Mouse (Mus musculus): ENCODE results near the gene Sept14. TPM values are rescaled to one million over a fixed set of nuclear protein-coding genes. Genes with fewer than 3 reads are reported as not detected.

The Sept14 gene
- polyA plus RNA-seq (2015; fragmentation: Nextera tagmentation; extraction: Ambion mirVana) = not detected in 2 replicates

DNA sequence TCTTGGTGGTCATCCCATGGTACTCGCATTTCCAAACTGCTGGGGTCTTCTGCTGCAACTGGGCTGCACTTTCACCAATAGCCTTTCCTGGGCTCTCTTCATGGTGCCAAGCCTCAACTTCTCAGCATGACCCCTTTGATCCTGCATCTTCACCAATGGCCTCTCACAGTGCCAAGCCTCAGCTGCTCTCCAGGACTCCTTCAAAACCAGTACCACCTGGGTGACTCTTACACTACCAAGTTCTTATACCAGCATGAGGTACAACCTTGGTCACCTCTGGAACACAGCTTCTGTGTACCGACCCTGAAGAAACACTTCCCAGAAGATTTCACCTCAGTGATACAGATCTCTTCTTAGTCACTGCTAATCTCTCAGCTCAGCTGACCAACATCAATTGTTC lies at the start of gene Sept14:
TSS of gene Sept14 (minus strand) at position 101 of the 400 bp plus-strand sequence.
- no peaks in the 10 kb centered on the region for H3K4me1 ChIP-seq (ENCODE audit: control insufficient read depth, insufficient read depth, low read length)
- WGBS = 71% methylated on average over 2 of the region's 2 CpGs
- H3K27ac ChIP-seq (ENCODE audit: low read length) = no peak within 1 kb of the TSS
- no peaks in the 10 kb centered on the region for H3K36me3 ChIP-seq (ENCODE audit: control insufficient read depth, insufficient read depth, low read length)
- H3K27me3 ChIP-seq (ENCODE audit: control insufficient read depth, insufficient read depth, low read depth, low read length) = no peaks in the 10 kb centered on the region
- H3K4me2 ChIP-seq (ENCODE audit: low read length) = no peak within 1 kb of the TSS
- no peak within 1 kb of the TSS for H3K4me3 ChIP-seq (ENCODE audit: low read depth, low read length)
- ATAC-seq = no peak
- no peak within 1 kb of the TSS for H3K9ac ChIP-seq (ENCODE audit: low read depth, low read length)
- H3K9me3 ChIP-seq (replicated peaks; ENCODE audit: control insufficient read depth, low read length, poor library complexity, severe bottlenecking) = no peaks in the 10 kb centered on the region

DNA sequence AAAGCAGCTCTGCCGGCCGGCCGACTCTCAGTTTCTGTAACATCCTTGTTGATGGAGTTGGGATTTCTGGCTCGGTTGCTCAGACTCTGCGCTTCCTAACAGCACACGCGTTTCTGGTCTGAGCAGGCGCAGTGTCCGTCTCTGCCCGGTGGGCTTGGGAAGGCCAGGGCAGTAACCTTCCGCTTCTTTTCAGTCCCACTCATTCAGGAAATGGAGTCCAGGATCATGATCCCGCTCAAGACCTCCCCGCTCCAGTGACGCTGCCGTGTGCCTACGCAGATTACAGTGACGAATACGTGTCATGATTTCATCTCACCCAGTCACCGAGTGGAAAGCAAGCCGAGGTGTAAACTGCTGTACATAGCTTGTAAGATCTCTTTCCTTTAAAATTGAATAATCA lies 48.6 kb upstream of the Sept14 start:
- no peaks in the 10 kb centered on the region for H3K9me3 ChIP-seq (replicated peaks; ENCODE audit: control insufficient read depth, low read length, poor library complexity, severe bottlenecking)
- no peak overlapping the region for H3K4me2 ChIP-seq (ENCODE audit: low read length)
- H3K36me3 ChIP-seq (ENCODE audit: control insufficient read depth, insufficient read depth, low read length) = peaks cover 8% of the 10 kb centered on the region
- H3K9ac ChIP-seq (ENCODE audit: low read depth, low read length) = no peak overlapping the region
- no peak for ATAC-seq
- H3K27ac ChIP-seq (ENCODE audit: low read length) = no peak overlapping the region
- H3K4me3 ChIP-seq (ENCODE audit: low read depth, low read length) = no peak overlapping the region
- H3K27me3 ChIP-seq (ENCODE audit: control insufficient read depth, insufficient read depth, low read depth, low read length) = no peaks in the 10 kb centered on the region
- H3K4me1 ChIP-seq (ENCODE audit: control insufficient read depth, insufficient read depth, low read length) = no peaks in the 10 kb centered on the region
- WGBS = 96% methylated on average over 20 of the region's 20 CpGs

DNA sequence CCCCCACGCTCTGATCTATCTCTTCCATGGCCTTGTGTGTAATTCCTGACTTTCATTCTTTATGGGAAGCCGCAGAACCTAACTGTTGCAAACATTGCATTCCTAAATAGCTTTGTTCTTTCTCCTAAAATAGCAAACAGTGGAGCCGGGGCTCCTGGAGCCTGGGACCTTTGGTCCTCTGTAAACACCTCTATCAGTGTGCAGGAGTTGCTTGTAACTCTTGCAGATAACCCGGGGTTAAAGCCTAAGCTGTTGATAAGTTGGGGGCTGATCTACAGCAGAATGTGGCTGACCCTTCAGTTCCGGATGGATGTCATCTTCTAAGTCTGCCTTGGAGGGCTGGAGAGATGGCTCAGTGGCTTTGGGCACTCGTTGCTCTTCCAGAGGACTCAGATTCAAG lies 35.7 kb upstream of the Sept14 start:
- Histone ChIP-seq H3K27me3 (ENCODE audit: control insufficient read depth, insufficient read depth, low read depth, low read length) (no peaks in the 10 kb centered on the region), H3K9ac (ENCODE audit: low read depth, low read length) (no peak overlapping the region), H3K4me1 (ENCODE audit: control insufficient read depth, insufficient read depth, low read length) (no peaks in the 10 kb centered on the region), H3K36me3 (ENCODE audit: control insufficient read depth, insufficient read depth, low read length) (peaks cover 28% of the 10 kb centered on the region), H3K9me3 (replicated peaks; ENCODE audit: control insufficient read depth, low read length, poor library complexity, severe bottlenecking) (no peaks in the 10 kb centered on the region), H3K4me3 (ENCODE audit: low read depth, low read length) (no peak overlapping the region), H3K4me2 (ENCODE audit: low read length) (no peak overlapping the region), H3K27ac (ENCODE audit: low read length) (no peak overlapping the region)
- WGBS = 81% methylated on average over 6 of the region's 6 CpGs
- ATAC-seq = no peak

DNA sequence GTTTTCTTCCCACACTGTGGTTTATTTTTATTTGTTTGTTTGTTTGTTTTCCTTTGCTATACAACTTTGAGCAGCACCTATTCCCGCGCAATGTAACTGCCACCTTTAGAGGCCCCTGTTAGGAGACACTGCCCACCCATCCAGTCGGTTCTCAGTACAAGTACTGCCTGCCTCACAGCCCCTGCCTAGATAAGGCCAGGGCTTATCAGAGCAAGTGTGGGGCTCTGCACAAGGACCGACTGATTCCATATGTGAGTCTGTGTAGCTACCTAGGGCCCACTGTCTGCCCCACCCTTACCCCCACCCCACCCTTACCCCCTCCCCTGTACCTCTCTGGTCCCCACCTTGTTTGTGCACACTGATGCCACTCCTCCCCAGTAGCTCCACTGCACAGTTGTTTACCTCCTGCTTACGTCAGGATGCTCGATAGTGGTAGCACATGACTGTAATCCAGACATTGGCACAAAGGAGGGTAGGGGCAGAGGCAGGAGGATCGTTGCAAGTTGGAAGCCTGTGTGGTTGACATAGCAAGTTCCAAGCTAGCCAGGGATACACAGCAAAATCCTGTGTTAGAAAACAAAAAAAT lies 34.7 kb upstream of the Sept14 start:
- no peak for ATAC-seq
- no peaks in the 10 kb centered on the region for H3K9me3 ChIP-seq (replicated peaks; ENCODE audit: control insufficient read depth, low read length, poor library complexity, severe bottlenecking)
- 89% methylated on average over 7 of the region's 7 CpGs for WGBS
- no peak overlapping the region for H3K4me2 ChIP-seq (ENCODE audit: low read length)
- H3K4me3 ChIP-seq (ENCODE audit: low read depth, low read length) = no peak overlapping the region
- H3K36me3 ChIP-seq (ENCODE audit: control insufficient read depth, insufficient read depth, low read length) = peaks cover 28% of the 10 kb centered on the region
- H3K27ac ChIP-seq (ENCODE audit: low read length) = no peak overlapping the region
- H3K4me1 ChIP-seq (ENCODE audit: control insufficient read depth, insufficient read depth, low read length) = no peaks in the 10 kb centered on the region
- H3K27me3 ChIP-seq (ENCODE audit: control insufficient read depth, insufficient read depth, low read depth, low read length) = no peaks in the 10 kb centered on the region
- H3K9ac ChIP-seq (ENCODE audit: low read depth, low read length) = no peak overlapping the region

DNA sequence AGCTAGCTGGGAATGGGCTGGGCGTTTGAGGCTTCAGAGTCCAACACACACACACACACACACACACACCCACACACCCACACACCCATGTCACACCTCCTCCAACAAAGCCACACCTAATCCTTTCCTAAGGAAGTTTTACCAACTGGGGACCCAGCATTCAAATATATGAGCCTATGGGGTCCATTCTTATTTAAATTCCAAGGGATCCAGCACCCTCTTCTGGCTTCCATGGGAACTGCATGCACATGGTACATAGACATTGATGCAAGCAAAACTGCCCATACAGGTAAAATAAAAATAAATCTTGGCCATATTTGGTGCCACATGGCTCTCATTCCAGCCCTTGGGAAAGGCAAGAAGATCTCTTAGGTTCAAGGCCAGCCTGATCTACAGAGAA lies 32.7 kb upstream of the Sept14 start:
- Histone ChIP-seq H3K9ac (ENCODE audit: low read depth, low read length) (no peak overlapping the region), H3K9me3 (replicated peaks; ENCODE audit: control insufficient read depth, low read length, poor library complexity, severe bottlenecking) (no peaks in the 10 kb centered on the region), H3K4me3 (ENCODE audit: low read depth, low read length) (no peak overlapping the region), H3K36me3 (ENCODE audit: control insufficient read depth, insufficient read depth, low read length) (peaks cover 16% of the 10 kb centered on the region), H3K27ac (ENCODE audit: low read length) (no peak overlapping the region), H3K27me3 (ENCODE audit: control insufficient read depth, insufficient read depth, low read depth, low read length) (no peaks in the 10 kb centered on the region), H3K4me2 (ENCODE audit: low read length) (no peak overlapping the region), H3K4me1 (ENCODE audit: control insufficient read depth, insufficient read depth, low read length) (no peaks in the 10 kb centered on the region)
- ATAC-seq = no peak
- WGBS = 100% methylated on average over 1 of the region's 1 CpGs

DNA sequence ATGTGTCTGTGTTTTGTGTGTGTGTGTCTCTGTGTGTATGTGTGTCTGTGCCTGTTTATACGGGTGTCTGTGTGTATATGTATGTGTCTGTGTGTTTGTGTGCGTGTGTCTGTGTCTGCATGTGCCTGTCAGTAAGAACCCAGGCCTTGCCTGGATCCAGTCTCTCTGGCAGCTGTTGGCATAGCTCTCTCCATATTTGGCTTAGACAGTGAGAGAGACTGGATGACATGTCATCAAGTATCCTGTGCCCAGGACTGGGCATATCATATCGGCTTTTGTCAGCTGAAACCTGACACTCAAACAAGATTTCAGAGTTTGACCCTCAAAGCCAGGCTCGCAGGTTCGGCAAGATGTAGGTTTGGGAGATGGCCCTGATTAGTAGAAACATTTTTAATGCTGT lies 22.7 kb upstream of the Sept14 start:
- H3K9ac ChIP-seq (ENCODE audit: low read depth, low read length) = no peak overlapping the region
- no peaks in the 10 kb centered on the region for H3K9me3 ChIP-seq (replicated peaks; ENCODE audit: control insufficient read depth, low read length, poor library complexity, severe bottlenecking)
- no peaks in the 10 kb centered on the region for H3K27me3 ChIP-seq (ENCODE audit: control insufficient read depth, insufficient read depth, low read depth, low read length)
- H3K4me1 ChIP-seq (ENCODE audit: control insufficient read depth, insufficient read depth, low read length) = peaks cover 15% of the 10 kb centered on the region
- no peak for ATAC-seq
- no peak overlapping the region for H3K4me3 ChIP-seq (ENCODE audit: low read depth, low read length)
- H3K4me2 ChIP-seq (ENCODE audit: low read length) = no peak overlapping the region
- no peak overlapping the region for H3K27ac ChIP-seq (ENCODE audit: low read length)
- no peaks in the 10 kb centered on the region for H3K36me3 ChIP-seq (ENCODE audit: control insufficient read depth, insufficient read depth, low read length)
- WGBS = 86% methylated on average over 5 of the region's 5 CpGs

DNA sequence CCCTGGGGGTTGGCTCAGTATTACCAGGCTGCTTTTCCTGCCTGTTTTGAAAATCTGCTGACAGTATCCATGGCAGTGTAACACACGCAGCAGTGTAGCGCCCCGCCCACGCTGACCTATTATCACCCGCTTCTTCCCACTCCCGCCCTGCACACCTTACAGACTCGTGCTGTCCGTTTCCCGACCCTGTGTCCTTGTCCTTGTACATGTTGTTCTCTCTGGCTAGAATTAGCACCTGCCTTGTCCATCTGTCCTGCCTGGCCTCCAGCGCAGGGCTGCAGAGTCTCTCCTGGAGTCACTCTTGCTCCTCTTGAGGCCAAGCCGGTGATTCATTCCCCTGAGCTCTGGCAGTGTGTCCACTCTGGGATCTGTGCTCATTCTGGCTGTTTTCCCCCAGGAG lies 22.0 kb upstream of the Sept14 start:
- no peak overlapping the region for H3K4me3 ChIP-seq (ENCODE audit: low read depth, low read length)
- H3K36me3 ChIP-seq (ENCODE audit: control insufficient read depth, insufficient read depth, low read length) = no peaks in the 10 kb centered on the region
- 81% methylated on average over 11 of the region's 11 CpGs for WGBS
- H3K27me3 ChIP-seq (ENCODE audit: control insufficient read depth, insufficient read depth, low read depth, low read length) = no peaks in the 10 kb centered on the region
- no peak overlapping the region for H3K9ac ChIP-seq (ENCODE audit: low read depth, low read length)
- H3K27ac ChIP-seq (ENCODE audit: low read length) = no peak overlapping the region
- H3K4me1 ChIP-seq (ENCODE audit: control insufficient read depth, insufficient read depth, low read length) = peaks cover 16% of the 10 kb centered on the region
- H3K9me3 ChIP-seq (replicated peaks; ENCODE audit: control insufficient read depth, low read length, poor library complexity, severe bottlenecking) = no peaks in the 10 kb centered on the region
- no peak overlapping the region for H3K4me2 ChIP-seq (ENCODE audit: low read length)
- ATAC-seq = no peak

DNA sequence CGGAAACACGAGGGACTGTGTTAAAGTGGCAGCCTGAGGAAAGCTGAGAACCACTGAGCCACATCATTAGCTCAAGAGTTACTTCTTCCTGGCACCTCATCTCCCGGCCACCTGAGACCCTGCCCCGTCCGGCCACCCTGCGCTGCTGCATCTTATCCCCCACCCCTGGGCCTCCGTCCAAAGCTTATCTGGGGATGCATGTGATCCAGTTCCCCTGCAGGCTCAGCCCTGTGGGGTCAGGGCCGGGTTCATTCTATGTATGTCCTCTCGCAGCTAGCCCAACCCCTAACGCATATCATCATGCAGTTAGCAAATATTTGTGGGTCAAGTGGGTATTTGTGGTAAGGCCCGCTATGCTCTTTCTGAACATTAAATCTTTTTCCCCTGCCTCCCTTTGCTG lies 21.0 kb upstream of the Sept14 start:
- H3K9ac ChIP-seq (ENCODE audit: low read depth, low read length) = no peak overlapping the region
- no peaks in the 10 kb centered on the region for H3K36me3 ChIP-seq (ENCODE audit: control insufficient read depth, insufficient read depth, low read length)
- WGBS = 66% methylated on average over 11 of the region's 11 CpGs
- no peak for ATAC-seq
- peaks cover 16% of the 10 kb centered on the region for H3K4me1 ChIP-seq (ENCODE audit: control insufficient read depth, insufficient read depth, low read length)
- H3K9me3 ChIP-seq (replicated peaks; ENCODE audit: control insufficient read depth, low read length, poor library complexity, severe bottlenecking) = no peaks in the 10 kb centered on the region
- H3K4me3 ChIP-seq (ENCODE audit: low read depth, low read length) = no peak overlapping the region
- no peak overlapping the region for H3K4me2 ChIP-seq (ENCODE audit: low read length)
- H3K27ac ChIP-seq (ENCODE audit: low read length) = no peak overlapping the region
- no peaks in the 10 kb centered on the region for H3K27me3 ChIP-seq (ENCODE audit: control insufficient read depth, insufficient read depth, low read depth, low read length)

DNA sequence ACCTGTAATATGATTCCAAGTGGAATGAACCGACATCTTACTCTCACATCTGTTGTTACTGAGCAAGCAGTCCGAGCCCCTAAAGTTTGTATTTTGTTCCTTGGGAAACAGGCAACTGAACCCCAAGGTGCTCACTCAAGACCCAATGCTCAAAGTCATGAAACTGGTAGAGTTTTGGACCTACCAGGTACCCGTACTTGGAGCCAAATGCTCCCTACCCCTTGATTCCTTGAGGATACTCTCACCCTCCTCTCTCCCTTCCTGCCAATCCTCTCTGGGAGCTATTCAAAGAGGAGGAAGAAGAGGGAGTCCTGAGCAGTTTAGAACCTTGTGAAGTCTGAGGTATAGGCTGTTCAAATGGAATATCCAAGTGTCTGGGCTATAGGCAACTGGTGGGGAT lies 18.5 kb upstream of the Sept14 start:
- 95% methylated on average over 3 of the region's 3 CpGs for WGBS
- no peak for ATAC-seq
- Histone ChIP-seq H3K4me2 (ENCODE audit: low read length) (no peak overlapping the region), H3K9ac (ENCODE audit: low read depth, low read length) (no peak overlapping the region), H3K27me3 (ENCODE audit: control insufficient read depth, insufficient read depth, low read depth, low read length) (no peaks in the 10 kb centered on the region), H3K4me3 (ENCODE audit: low read depth, low read length) (no peak overlapping the region), H3K9me3 (replicated peaks; ENCODE audit: control insufficient read depth, low read length, poor library complexity, severe bottlenecking) (no peaks in the 10 kb centered on the region), H3K4me1 (ENCODE audit: control insufficient read depth, insufficient read depth, low read length) (peaks cover 16% of the 10 kb centered on the region), H3K27ac (ENCODE audit: low read length) (no peak overlapping the region), H3K36me3 (ENCODE audit: control insufficient read depth, insufficient read depth, low read length) (no peaks in the 10 kb centered on the region)

All from midbrain, embryonic 16.5 days (tissue).